Mouse (Mus musculus): ENCODE results near the gene Ntrk3. TPM values are rescaled to one million over a fixed set of nuclear protein-coding genes. Genes with fewer than 3 reads are reported as not detected.
A peak's percentile ranks its signal among the peaks of the same experiment; 100 is the strongest.

The Ntrk3 gene
- polyA plus RNA-seq (2012; rRNA removed), result 4.7 and 6.1 TPM in 2 replicates

DNA sequence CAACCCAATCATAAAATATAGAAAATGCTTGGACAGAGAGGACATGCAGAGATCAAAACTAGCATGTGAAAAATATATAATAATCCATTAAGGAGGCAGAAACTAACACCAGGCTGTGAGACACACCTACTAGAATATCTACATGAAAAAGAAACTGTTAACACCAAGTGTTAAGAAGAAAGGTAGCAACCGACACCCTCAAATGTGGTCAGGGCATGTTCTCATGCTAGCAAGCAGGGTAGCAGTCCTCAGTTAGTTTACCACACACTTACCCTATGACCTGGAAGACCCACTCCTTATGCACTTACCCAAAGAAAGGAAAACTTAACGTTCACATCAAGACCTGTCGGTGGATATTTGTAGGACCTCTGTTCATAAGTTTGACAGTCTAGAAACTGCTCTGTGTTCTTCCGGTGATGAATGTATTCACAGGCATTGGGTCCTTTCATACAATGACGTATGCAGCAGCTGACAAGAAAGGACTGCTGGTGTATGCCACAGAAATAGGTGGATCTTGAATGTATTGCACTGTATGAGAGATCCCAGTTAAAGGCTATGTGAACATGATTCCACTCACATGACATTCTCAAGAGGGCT is at the start of gene Ntrk3:
Gene Ntrk3, minus strand, starts transcription at position 399 of the 597 bp plus-strand sequence.
- WGBS, result 67% methylated on average over 5 of the region's 5 CpGs

DNA sequence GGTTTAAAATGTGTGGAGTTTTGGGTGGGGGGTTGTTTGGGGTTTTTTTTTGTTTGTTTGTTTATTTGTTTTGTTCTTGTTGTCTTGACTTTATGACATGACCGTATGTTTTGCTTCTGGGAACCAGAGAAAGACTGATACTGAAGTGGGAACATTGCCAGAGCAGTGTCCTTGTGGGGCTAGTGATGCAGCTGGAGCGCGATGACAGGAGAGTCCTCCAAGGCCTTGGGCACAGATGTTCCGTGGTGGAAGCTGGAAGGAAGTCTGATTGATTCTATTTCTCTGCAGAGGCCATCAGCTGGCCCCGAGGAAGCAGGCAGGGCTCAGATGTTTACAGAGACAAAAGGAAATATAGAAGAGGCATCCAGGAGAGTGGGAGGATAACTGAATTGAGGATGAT is 48.1 kb upstream of the Ntrk3 start:
- no peak overlapping the region for H3K4me3 ChIP-seq (replicated peaks; ENCODE audit: extremely low read depth, low read depth, low read length)
- 44% methylated on average over 5 of the region's 5 CpGs for WGBS
- DNase-seq, result no peak
- peaks cover 6% of the 10 kb centered on the region for H3K4me1 ChIP-seq (ENCODE audit: control insufficient read depth, insufficient read depth, low read length)
- TF ChIP-seq POLR2A (IDR thresholded peaks at IDR 0.05; ENCODE audit: borderline replicate concordance, extremely low read depth, low read depth, low read length) (no peak), CTCF (IDR thresholded peaks at IDR 0.05; ENCODE audit: insufficient read depth, low read length) (no peak)

More for the DNA sequence above, at the start of gene Ntrk3:
- no peak within 1 kb of the TSS for H3K4me3 ChIP-seq (replicated peaks; ENCODE audit: extremely low read depth, low read depth, low read length)
- TF ChIP-seq POLR2A (IDR thresholded peaks at IDR 0.05; ENCODE audit: borderline replicate concordance, extremely low read depth, low read depth, low read length), result no peak
- H3K4me1 ChIP-seq (ENCODE audit: control insufficient read depth, insufficient read depth, low read length), result no peaks in the 10 kb centered on the region
- no peak for DNase-seq

DNA sequence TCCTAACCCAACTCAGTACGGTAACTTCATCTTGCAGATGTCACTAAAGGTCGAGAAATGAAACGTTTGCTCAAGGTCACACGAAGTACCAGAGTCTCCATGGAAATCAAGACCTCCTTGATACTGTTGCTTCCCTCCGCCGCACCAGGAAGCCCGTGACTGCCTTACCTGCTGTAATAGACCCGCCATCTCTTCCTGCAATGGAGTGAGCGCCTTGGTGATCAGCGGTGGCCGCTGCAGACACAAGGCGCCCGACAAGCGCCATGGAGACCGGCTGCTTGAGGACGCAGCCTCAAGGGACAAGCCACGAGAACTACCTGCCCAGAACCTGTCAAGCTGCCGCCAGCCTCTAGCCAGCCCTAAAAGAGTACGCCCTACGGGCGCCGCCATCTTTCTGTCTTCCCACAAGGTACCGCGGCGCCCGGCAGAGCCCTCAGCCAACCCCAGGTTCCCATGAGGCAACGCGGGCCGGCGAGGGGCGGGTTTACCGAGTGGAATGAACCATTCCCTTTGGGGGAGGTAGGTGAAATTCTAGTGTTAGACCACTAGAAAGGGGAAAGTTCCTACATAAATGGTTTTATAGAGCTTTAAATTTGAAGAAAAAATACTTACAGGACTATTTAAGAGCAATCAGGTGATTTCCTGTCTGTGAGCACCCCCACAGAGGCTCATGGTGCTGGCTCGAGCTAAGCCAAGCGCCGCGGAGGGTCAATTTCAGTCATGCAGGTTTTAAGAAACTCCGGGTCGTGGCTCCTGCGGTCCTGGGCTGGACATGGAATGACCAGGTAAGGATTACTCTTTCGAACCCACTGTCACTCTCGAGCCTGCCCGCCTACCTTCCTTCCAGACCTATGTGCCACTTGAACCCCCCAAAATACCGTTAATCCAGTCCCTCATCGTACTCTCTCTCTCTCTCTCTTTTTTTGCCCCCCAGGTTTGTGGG is 45.1 kb upstream of the Ntrk3 start, which contains the start of the genes Mrps11 and Mrpl46:
Gene Mrps11, plus strand, starts transcription at position 481 of the 943 bp plus-strand sequence.
Gene Mrpl46, minus strand, starts transcription at position 893 of the 943 bp plus-strand sequence.
- Histone ChIP-seq H3K4me3 (replicated peaks; ENCODE audit: extremely low read depth, low read depth, low read length) (peak within 1 kb of the TSS; percentile 63), H3K4me1 (ENCODE audit: control insufficient read depth, insufficient read depth, low read length) (peaks cover 6% of the 10 kb centered on the region)
- DNase-seq, result peak; percentile 85
- peak; percentile 62 for TF ChIP-seq POLR2A (IDR thresholded peaks at IDR 0.05; ENCODE audit: borderline replicate concordance, extremely low read depth, low read depth, low read length)
- no peak for TF ChIP-seq CTCF (IDR thresholded peaks at IDR 0.05; ENCODE audit: insufficient read depth, low read length)
- WGBS, result under 1% methylated on average over 44 of the region's 44 CpGs

DNA sequence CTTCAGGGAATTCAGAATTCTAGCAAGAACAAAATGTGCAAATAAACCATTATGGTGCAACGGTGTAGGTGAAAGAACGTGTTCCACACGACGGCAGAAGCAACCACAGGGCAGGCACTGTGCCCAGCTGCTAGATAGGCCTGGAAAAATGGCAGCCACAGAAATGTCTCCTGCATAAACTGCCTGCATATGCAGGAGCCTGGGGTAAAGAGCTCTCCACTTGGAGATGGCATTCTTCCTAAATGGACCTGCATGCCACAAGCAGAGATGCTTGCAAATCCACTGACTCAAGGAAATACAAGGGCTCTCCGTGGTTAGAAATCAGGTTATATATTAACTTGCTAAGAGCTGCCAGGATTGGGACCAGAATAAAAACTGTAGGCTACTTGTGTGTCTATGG is 40.9 kb upstream of the Ntrk3 start:
- no peak for TF ChIP-seq POLR2A (IDR thresholded peaks at IDR 0.05; ENCODE audit: borderline replicate concordance, extremely low read depth, low read depth, low read length)
- no peak for TF ChIP-seq CTCF (IDR thresholded peaks at IDR 0.05; ENCODE audit: insufficient read depth, low read length)
- WGBS, result 78% methylated on average over 5 of the region's 5 CpGs
- no peak overlapping the region for H3K4me3 ChIP-seq (replicated peaks; ENCODE audit: extremely low read depth, low read depth, low read length)
- peaks cover 6% of the 10 kb centered on the region for H3K4me1 ChIP-seq (ENCODE audit: control insufficient read depth, insufficient read depth, low read length)
- DNase-seq, result no peak

DNA sequence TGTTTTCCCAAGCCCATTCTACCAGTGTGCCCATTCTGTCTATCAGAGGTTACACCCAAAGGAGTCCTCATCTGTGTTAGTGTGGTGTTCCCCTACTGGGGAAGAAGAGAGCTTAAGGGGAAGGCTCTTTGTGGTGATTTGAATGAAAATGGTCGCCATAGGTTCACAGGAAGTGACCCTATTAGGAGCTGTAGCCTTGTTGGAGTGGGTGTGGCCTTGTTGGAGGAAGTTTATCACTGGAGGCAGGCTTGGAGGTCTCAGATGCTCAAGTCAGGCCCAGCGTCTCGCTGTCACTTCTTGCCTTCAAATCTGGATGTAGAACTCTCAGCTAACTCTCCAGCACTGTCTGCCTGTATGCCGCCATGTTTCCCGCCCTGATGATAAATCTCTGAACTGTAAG is 33.1 kb upstream of the Ntrk3 start:
- 82% methylated on average over 5 of the region's 5 CpGs for WGBS
- no peak for DNase-seq
- Histone ChIP-seq H3K4me3 (replicated peaks; ENCODE audit: extremely low read depth, low read depth, low read length) (no peak overlapping the region), H3K4me1 (ENCODE audit: control insufficient read depth, insufficient read depth, low read length) (no peaks in the 10 kb centered on the region)
- no peak for TF ChIP-seq CTCF (IDR thresholded peaks at IDR 0.05; ENCODE audit: insufficient read depth, low read length)
- no peak for TF ChIP-seq POLR2A (IDR thresholded peaks at IDR 0.05; ENCODE audit: borderline replicate concordance, extremely low read depth, low read depth, low read length)

DNA sequence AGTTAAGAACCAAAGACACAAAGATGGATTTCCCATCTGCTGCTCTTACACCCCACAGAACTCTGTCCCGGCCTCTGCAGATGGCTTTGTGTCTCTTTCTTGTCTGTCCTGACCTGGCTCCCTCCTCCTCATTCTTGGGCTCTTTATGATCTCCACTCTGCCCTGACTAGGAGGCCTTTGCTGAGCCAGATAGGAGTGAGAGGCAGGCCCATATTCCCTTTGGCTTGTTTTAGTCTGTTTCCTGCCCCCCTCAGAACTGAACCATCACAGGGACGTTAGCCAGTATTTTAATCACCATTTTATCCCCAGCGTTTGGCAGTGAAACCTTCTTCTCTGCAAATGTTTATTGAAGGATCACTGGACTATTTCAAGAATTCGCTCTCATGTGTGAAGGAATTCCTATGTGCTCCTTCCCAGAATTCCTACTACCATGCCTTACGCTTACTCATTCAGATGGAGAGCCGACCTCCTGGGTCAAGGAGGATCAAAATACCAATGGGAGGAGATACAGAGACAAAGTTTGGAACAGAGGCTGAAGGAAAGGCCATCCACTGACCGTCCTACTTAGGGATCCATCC is 31.4 kb upstream of the Ntrk3 start:
- TF ChIP-seq CTCF (IDR thresholded peaks at IDR 0.05; ENCODE audit: insufficient read depth, low read length) (no peak), POLR2A (IDR thresholded peaks at IDR 0.05; ENCODE audit: borderline replicate concordance, extremely low read depth, low read depth, low read length) (no peak)
- DNase-seq, result no peak
- H3K4me3 ChIP-seq (replicated peaks; ENCODE audit: extremely low read depth, low read depth, low read length), result no peak overlapping the region
- WGBS, result 32% methylated on average over 7 of the region's 7 CpGs
- H3K4me1 ChIP-seq (ENCODE audit: control insufficient read depth, insufficient read depth, low read length), result no peaks in the 10 kb centered on the region

DNA sequence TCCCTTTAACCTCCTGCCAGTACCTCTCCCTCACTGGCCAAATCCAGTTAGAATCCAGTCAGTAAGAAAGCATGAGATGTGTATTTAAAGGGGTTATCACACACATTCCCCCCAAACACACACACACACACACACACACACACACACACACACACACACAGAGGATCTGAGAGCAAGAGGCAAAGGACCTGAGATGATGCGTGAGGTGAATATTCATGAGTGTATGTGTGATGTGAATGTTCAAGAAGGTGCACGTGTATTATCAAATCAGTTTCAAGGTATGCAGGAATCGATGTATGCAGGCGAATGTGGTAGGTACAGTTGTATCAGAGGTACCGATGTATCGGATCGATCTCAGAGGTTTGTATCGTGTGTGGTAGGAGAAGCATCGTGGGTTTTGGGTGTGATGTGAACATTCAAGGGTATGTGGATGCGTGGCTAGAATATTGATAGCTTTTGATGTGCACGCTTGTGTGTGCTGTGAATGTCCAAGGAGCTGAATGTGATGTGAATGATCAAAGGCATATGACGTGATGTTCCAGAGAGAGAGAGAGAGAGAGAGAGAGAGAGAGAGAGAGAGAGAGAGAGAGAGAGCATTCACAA is 30.2 kb upstream of the Ntrk3 start:
- TF ChIP-seq POLR2A (IDR thresholded peaks at IDR 0.05; ENCODE audit: borderline replicate concordance, extremely low read depth, low read depth, low read length) (no peak), CTCF (IDR thresholded peaks at IDR 0.05; ENCODE audit: insufficient read depth, low read length) (no peak)
- 86% methylated on average over 12 of the region's 12 CpGs for WGBS
- no peak overlapping the region for H3K4me3 ChIP-seq (replicated peaks; ENCODE audit: extremely low read depth, low read depth, low read length)

DNA sequence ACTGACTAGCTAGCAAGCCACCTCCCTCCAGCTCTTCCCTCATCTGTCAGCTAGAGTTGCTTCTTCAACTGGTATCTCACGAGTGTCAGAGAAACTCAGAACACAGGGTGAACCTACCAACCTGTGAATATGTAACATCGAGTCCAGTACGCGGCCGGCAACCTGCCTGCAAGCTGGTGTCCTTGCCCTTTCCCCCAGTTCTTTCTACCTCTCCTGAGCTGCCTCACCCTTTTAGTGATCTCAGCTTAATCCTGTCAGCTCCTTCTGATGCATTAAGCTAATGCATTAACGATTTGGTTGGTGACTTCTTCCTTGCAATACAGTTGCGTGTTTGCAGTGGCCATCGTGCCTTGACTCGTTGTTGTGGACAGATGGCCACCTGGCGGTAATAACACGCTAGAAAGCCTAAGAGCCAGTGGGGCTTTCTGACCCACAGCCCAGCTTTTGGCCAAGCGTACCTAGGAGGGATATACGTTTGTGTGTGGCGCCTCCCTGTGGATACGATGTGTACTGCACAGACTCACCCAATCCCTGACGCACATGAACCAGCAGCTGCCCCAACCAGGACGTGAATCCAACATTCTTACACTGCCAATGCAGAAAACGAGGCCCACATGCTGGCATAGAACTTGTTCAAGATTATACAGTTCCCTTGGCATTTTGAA is 28.3 kb upstream of the Ntrk3 start:
- 22% methylated on average over 18 of the region's 18 CpGs for WGBS
- TF ChIP-seq POLR2A (IDR thresholded peaks at IDR 0.05; ENCODE audit: borderline replicate concordance, extremely low read depth, low read depth, low read length), result no peak
- TF ChIP-seq CTCF (IDR thresholded peaks at IDR 0.05; ENCODE audit: insufficient read depth, low read length), result peak; percentile 78
- Histone ChIP-seq H3K4me1 (ENCODE audit: control insufficient read depth, insufficient read depth, low read length) (no peaks in the 10 kb centered on the region), H3K4me3 (replicated peaks; ENCODE audit: extremely low read depth, low read depth, low read length) (no peak overlapping the region)
- peak; percentile 47 for DNase-seq

More for the DNA sequence above, 30.2 kb upstream of the Ntrk3 start:
- no peaks in the 10 kb centered on the region for H3K4me1 ChIP-seq (ENCODE audit: control insufficient read depth, insufficient read depth, low read length)
- DNase-seq, result no peak

Measured in lung, adult 2 months (tissue).